Mouse (Mus musculus) neutrophil, adult 59 days (primary cell): ENCODE data around the gene Fzd9. TPM values are rescaled to one million over a fixed set of nuclear protein-coding genes. Genes with fewer than 3 reads are reported as not detected.

Experiments
- total RNA-seq, 2 experiments: library from RNA; stranded (reverse); gene quantifications; 1 replicate in 1 of 2; 2 replicates in 1 of 2; pipeline ENCODE4 v1.2.4; 2023

Fzd9 gene
- not detected for total RNA-seq

GRCm38 (mm10) chr5:135251079-135251454, at the start of gene Fzd9:
Gene Fzd9, minus strand, starts transcription at chr5:135251230.

Other genes starting within 250 kb of the Fzd9 start
- 10 to 100 TPM; 22.7 to 26.3 TPM for gene Abhd11, start 242.1 kb downstream of the Fzd9 start, total RNA-seq
- gene Stx1a, start 227.7 kb downstream of the Fzd9 start, total RNA-seq: under 1 TPM; 0.22 to 0.27 TPM
- 10 to 100 TPM; 13.2 to 16.1 TPM for gene Dnajc30, start 187.0 kb downstream of the Fzd9 start, total RNA-seq
- 10 to 100 TPM; 29.6 to 34.5 TPM for gene Bud23, start 186.3 kb downstream of the Fzd9 start, total RNA-seq
- gene Vps37d, start 173.0 kb downstream of the Fzd9 start, total RNA-seq: under 1 TPM in 1 of 2 experiments, not detected in 1; 0.31 TPM
- under 1 TPM; 0.24 to 0.49 TPM for gene Mlxipl, start 161.3 kb downstream of the Fzd9 start, total RNA-seq
- 10 to 100 TPM; 10.6 to 11.1 TPM for gene Tbl2, start 101.6 kb downstream of the Fzd9 start, total RNA-seq
- gene Bcl7b, start 82.9 kb downstream of the Fzd9 start, total RNA-seq: 10 to 100 TPM; 25.0 to 30.1 TPM
- gene Baz1b, start 64.0 kb downstream of the Fzd9 start, total RNA-seq: 10 to 100 TPM; 83.4 to 84.8 TPM
- not detected for gene Fkbp6, start 98.8 kb upstream of the Fzd9 start, total RNA-seq
- not detected for gene Trim50, start 102.1 kb upstream of the Fzd9 start, total RNA-seq
- 1 to 10 TPM; 5.4 to 9.4 TPM for gene Nsun5, start 118.7 kb upstream of the Fzd9 start, total RNA-seq
- gene Pom121, start 143.3 kb upstream of the Fzd9 start, total RNA-seq: 10 to 100 TPM; 28.9 to 32.5 TPM